Mouse (Mus musculus): Measurements from ENCODE around the gene Hspa12a. TPM values are rescaled to one million over a fixed set of nuclear protein-coding genes. Genes with fewer than 3 reads are reported as not detected.
A peak's percentile ranks its signal among the peaks of the same experiment; 100 is the strongest.

The Hspa12a gene
- polyA plus RNA-seq, 1 experiment from 2014 or later, result 5.6 TPM

DNA sequence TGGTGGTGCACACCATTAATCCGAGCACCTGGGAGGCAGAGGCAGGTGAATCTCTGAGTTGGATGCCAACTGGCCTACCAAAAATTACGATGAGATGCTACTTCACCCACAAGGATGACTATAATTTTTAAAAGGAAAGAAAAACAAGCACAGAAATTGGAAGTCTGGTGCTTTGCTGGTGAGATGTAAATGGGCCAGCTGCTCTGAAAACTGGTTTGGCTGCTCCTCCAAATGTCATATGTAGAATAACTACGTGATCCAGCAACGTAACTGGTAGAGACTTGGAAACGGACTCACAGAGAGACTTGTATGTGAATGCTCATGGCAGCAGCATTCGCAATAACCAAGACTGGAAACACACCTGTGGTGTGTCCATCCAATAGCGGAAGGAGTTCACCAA is 113.3 kb downstream of the Hspa12a start:
- no peak overlapping the region for H3K27ac ChIP-seq
- no peak overlapping the region for H3K4me2 ChIP-seq (replicated peaks)
- H3K9ac ChIP-seq, result no peak overlapping the region
- ATAC-seq, result no peak
- 86% methylated on average over 7 of the region's 7 CpGs for WGBS
- H3K27me3 ChIP-seq (replicated peaks), result no peaks in the 10 kb centered on the region
- H3K4me1 ChIP-seq (replicated peaks), result no peaks in the 10 kb centered on the region
- no peaks in the 10 kb centered on the region for H3K36me3 ChIP-seq
- H3K9me3 ChIP-seq, result no peaks in the 10 kb centered on the region
- no peak overlapping the region for H3K4me3 ChIP-seq (replicated peaks)

DNA sequence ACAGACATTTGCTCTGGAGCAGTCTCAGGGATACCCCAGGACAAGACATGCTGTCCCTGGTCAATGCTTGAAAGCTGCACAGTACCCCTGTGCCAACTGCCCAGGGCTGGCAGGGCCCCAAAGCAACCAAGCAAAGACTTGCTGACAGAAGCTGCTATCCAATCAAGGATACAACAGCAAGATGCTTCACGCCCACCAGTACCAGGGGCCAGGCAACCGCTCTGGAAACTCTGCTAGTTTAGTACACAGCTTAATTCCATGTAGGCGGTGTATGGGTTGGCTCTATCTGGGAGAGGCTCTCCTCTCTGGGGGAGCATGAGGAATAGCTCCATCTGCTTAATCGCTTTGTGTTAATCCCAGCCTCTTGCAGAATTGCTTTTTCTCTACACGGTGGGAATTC is 113.9 kb downstream of the Hspa12a start:
- Histone ChIP-seq H3K27ac (no peak overlapping the region), H3K4me2 (replicated peaks) (no peak overlapping the region), H3K36me3 (no peaks in the 10 kb centered on the region), H3K27me3 (replicated peaks) (no peaks in the 10 kb centered on the region), H3K4me1 (replicated peaks) (no peaks in the 10 kb centered on the region), H3K9me3 (no peaks in the 10 kb centered on the region), H3K4me3 (replicated peaks) (no peak overlapping the region), H3K9ac (no peak overlapping the region)
- 79% methylated on average over 5 of the region's 5 CpGs for WGBS
- no peak for ATAC-seq

DNA sequence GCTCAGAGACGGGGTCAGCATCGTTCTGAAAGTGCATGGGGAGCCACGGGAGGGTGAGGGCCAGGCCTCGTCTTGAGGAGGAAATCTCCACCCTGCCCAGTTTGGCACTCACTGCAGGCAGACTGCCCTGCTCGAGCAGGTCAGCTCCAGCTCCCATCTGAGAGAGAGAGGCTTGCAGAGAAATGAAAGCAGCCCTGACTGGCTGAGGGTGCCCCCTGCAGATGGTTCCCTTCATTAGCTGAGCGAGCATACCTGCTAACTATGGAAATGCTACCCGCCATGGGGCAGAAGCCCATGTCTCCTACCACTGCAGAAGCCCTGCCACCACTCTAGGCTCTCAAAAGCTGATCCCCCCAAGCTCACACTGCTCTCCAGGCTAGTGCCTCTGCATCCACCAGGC is 115.8 kb downstream of the Hspa12a start:
- Histone ChIP-seq H3K4me3 (replicated peaks) (no peak overlapping the region), H3K27me3 (replicated peaks) (no peaks in the 10 kb centered on the region), H3K9me3 (no peaks in the 10 kb centered on the region), H3K4me2 (replicated peaks) (no peak overlapping the region), H3K4me1 (replicated peaks) (0 out of 2 replicates have a peak, but pooled peaks cover 4% of the 10 kb centered on the region), H3K9ac (no peak overlapping the region), H3K36me3 (no peaks in the 10 kb centered on the region), H3K27ac (no peak overlapping the region)
- ATAC-seq, result no peak
- WGBS, result 67% methylated on average over 7 of the region's 7 CpGs

DNA sequence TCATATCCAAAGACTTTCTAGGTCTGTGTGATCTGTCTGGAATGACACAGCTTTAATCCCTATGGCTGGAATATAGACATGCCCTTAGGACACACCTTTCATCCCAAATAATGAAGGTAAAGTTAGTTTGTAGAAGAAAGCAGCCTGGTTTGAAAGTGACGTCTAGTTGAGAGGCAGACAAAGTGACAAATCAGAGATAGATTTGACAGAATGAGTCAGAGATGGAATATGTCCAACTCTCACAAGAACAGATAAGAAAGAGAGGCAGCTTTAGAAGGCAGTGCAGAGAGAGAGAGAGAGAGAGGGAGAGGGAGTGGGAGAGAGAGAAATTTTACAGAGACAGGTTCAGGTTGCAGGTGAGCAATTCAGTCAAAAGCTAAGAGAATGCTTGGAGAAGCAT is 119.1 kb downstream of the Hspa12a start:
- H3K4me1 ChIP-seq (replicated peaks), result 0 out of 2 replicates have a peak, but pooled peaks cover 4% of the 10 kb centered on the region
- no peaks in the 10 kb centered on the region for H3K27me3 ChIP-seq (replicated peaks)
- no peaks in the 10 kb centered on the region for H3K36me3 ChIP-seq
- no peak overlapping the region for H3K9ac ChIP-seq
- WGBS, result 75% methylated on average over 1 of the region's 1 CpGs
- no peaks in the 10 kb centered on the region for H3K9me3 ChIP-seq
- no peak overlapping the region for H3K4me2 ChIP-seq (replicated peaks)
- H3K4me3 ChIP-seq (replicated peaks), result no peak overlapping the region
- no peak for ATAC-seq
- no peak overlapping the region for H3K27ac ChIP-seq

DNA sequence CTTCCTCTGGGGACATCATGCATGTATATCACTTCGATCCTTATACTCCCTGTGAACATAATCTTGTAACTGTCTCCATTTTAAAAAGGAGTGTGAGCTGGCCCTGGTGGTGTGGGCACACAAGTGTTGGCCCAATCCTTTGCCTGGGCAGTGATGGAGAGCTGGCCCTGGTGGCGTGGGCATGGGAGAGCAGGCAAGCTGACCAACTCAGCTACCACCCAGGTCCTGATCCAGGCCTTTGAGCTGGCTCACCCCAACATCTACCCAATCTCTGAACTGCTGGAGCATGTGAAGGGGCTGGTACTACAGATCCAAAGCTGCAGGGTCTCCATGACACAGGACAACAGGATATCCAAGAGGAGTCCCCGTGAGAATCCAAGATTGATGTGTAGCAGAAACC is 120.2 kb downstream of the Hspa12a start:
- Histone ChIP-seq H3K27ac (no peak overlapping the region), H3K4me1 (replicated peaks) (0 out of 2 replicates have a peak, but pooled peaks cover 4% of the 10 kb centered on the region), H3K4me3 (replicated peaks) (no peak overlapping the region), H3K4me2 (replicated peaks) (no peak overlapping the region), H3K27me3 (replicated peaks) (no peaks in the 10 kb centered on the region), H3K36me3 (no peaks in the 10 kb centered on the region), H3K9me3 (no peaks in the 10 kb centered on the region), H3K9ac (no peak overlapping the region)
- 81% methylated on average over 3 of the region's 3 CpGs for WGBS
- no peak for ATAC-seq

DNA sequence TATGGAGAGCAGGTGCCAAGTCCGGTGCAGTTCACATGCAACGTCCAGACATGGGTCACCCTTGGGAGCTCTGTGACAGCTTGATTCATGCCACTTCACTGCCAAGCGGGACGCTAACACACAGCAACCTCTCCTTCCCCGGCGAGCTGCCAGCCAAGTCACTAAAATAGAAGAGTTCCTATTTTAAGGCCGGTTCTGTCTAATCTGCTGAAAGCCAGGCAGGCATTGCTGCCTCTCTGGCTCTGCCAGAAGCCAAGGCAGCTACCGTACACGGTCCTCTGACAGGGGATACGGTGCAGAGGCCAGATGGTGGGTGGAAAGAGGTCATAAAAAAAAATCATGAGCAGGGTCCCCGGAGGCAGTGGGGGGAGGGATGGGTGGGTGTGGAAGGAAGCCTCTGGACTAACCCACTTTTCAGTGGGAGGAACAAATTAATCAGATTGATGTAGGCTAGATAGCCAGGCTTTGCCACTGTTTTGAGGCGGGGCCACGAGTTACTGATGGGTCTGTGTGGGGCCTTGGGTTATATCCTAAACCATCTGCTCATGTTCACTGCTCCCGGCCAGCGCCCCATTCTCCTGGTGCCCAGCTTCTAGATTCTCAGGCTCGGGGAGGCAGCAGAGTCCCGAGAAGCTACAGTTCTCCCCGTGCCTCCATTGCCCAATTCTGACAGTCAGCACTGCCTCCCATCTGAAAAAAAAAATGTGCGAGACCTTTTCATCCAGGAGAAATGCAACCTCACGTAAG is 120.8 kb downstream of the Hspa12a start:
- WGBS, result 64% methylated on average over 20 of the region's 20 CpGs
- ATAC-seq, result no peak
- Histone ChIP-seq H3K27ac (no peak overlapping the region), H3K9me3 (no peaks in the 10 kb centered on the region), H3K4me3 (replicated peaks) (no peak overlapping the region), H3K4me2 (replicated peaks) (no peak overlapping the region), H3K27me3 (replicated peaks) (no peaks in the 10 kb centered on the region), H3K36me3 (no peaks in the 10 kb centered on the region), H3K4me1 (replicated peaks) (0 out of 2 replicates have a peak, but pooled peaks cover 4% of the 10 kb centered on the region), H3K9ac (no peak overlapping the region)

DNA sequence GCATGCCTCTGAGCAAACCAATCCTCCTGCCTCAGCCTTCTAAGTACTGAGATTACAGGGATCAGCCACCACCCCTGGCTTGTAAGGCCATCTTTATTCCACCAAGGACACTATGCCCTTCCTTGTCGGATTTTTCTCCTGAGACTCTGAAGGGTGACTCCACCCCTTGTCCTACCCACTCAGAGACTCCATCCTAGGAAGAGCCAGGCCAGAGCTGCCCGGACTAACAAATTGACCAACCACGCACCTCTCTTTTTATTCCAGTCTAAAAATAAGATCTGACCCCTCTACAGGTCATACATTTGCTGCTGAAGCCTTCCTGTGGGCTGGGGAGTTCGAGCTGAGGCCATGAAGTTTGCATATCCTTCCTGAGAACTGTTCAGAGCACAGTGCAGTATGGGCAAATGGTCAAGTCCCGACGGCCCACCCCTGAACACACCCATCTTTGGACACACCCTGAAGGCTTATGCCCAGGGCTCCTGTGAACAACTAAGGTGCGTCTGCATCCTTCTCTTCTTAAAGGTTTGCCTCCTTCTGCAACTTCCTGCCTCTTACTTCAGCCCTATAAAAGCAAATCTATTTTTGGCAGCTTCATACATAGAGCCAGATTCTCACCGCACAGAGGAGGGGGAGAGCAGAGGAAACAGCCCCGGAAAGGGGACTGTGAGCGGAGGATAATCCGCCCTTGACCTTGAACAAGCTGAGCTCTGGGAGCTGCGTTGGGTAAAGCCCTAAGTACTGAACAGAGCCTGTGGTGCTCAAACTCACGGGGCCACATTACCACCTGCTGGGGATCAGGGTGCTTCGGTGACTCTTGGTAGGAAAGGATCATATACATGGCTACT is 124.7 kb downstream of the Hspa12a start:
- no peaks in the 10 kb centered on the region for H3K36me3 ChIP-seq
- H3K4me3 ChIP-seq (replicated peaks), result no peak overlapping the region
- H3K9me3 ChIP-seq, result no peaks in the 10 kb centered on the region
- H3K9ac ChIP-seq, result no peak overlapping the region
- 70% methylated on average over 14 of the region's 14 CpGs for WGBS
- ATAC-seq, result no peak
- H3K27ac ChIP-seq, result no peak overlapping the region
- H3K4me1 ChIP-seq (replicated peaks), result 0 out of 2 replicates have a peak, but pooled peaks cover 7% of the 10 kb centered on the region
- H3K27me3 ChIP-seq (replicated peaks), result no peaks in the 10 kb centered on the region
- no peak overlapping the region for H3K4me2 ChIP-seq (replicated peaks)

DNA sequence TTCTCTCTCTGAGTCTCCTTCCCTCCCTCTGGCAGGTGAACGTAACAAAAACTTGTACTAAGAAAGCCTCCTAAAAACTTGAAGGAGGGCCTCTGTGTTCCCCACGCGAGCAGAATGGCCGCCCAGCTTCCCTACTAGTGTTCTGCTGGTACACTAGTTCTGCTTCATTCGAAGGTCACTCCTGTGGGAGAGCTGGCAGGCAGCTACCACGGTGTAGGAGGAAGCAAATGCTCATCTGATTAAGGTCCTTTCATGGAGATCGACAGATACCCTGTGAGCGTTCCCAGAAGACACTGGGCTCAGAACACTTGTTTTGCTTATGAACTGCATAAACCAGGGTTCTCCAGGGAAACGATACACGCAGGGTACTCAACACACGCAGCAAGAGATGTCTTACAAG is 126.1 kb downstream of the Hspa12a start:
- ATAC-seq, result no peak
- WGBS, result 86% methylated on average over 11 of the region's 11 CpGs

DNA sequence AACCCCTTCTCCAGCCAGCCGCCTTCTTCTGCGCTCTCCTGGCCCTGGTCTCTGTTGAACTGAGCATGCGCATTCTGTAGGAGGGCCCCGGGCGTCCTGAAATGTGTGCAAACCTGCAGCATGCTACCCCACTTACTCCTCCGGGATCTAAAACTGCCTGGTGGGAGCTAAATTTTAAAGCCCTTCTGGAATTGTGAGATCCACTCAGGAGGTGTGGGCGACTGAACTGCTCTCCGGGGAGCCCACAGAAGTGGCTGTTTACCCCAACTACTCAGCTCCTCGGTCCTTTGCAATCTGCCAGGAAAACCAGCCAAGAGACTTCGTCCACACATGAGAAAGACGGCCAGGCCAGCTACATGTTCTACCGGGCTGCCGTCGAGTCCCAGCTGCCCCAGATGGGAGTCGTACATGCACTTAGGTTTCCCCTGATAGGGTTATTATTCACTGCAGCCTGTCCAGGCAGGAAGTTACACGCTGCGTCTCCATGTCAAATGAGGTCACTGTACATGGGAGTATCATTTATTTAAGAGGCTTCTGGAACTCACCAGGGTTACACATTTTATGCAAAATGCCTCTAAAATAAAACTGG is 126.9 kb downstream of the Hspa12a start:
- H3K9me3 ChIP-seq, result no peaks in the 10 kb centered on the region
- WGBS, result 50% methylated on average over 17 of the region's 17 CpGs
- no peak overlapping the region for H3K9ac ChIP-seq
- no peak overlapping the region for H3K4me3 ChIP-seq (replicated peaks)
- ATAC-seq, result no peak
- H3K4me2 ChIP-seq (replicated peaks), result no peak overlapping the region
- peak overlapping the region; percentile 45; the same call in 1 of the 2 replicates for H3K27ac ChIP-seq
- H3K27me3 ChIP-seq (replicated peaks), result no peaks in the 10 kb centered on the region
- no peaks in the 10 kb centered on the region for H3K36me3 ChIP-seq
- 0 out of 2 replicates have a peak, but pooled peaks cover 3% of the 10 kb centered on the region for H3K4me1 ChIP-seq (replicated peaks)

More for the DNA sequence above, 126.1 kb downstream of the Hspa12a start:
- Histone ChIP-seq H3K4me2 (replicated peaks) (no peak overlapping the region), H3K4me1 (replicated peaks) (0 out of 2 replicates have a peak, but pooled peaks cover 3% of the 10 kb centered on the region), H3K27ac (peak overlapping the region; percentile 19; the same call in 1 of the 2 replicates), H3K36me3 (no peaks in the 10 kb centered on the region), H3K9me3 (no peaks in the 10 kb centered on the region), H3K4me3 (replicated peaks) (no peak overlapping the region), H3K9ac (no peak overlapping the region), H3K27me3 (replicated peaks) (no peaks in the 10 kb centered on the region)

DNA sequence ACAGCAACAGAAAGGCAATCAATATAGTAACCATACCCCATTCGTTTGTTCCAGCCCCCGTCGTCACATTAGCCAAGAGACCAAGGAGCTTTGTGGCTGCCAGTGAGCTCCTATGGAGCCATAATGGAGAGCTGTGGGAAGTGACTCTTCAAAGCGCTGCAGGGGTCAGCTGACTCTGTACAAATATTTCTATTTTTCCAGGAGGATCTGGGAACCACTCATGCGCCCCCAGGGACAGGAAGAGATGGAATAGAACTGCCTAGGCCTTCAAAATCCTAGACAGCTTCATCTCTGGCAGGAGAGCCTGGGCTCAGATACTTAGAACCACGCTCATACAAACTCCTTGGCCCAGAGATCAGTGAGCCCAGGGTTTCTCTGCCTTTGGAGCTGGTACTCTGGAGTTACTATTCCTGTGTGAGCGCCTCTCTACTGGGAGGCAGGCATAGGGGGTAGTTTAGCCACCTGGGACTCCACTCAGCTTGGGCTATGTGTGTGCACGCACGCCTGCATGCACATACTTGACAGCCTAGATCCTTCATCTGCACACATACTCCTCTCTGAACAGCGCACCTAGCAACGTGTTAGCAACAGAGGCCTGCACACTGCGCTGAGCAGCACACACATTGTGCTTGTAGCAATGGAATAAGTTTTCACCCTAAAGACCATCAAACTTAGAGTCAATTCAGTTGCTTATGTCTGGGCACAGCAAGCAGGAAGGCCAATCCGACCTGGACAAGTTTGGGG is 128.1 kb downstream of the Hspa12a start:
- Histone ChIP-seq H3K27me3 (replicated peaks) (no peaks in the 10 kb centered on the region), H3K27ac (no peak overlapping the region), H3K9ac (no peak overlapping the region), H3K36me3 (no peaks in the 10 kb centered on the region), H3K4me2 (replicated peaks) (no peak overlapping the region), H3K4me3 (replicated peaks) (no peak overlapping the region), H3K9me3 (no peaks in the 10 kb centered on the region), H3K4me1 (replicated peaks) (0 out of 2 replicates have a peak, but pooled peaks cover 3% of the 10 kb centered on the region)
- ATAC-seq, result no peak
- WGBS, result 85% methylated on average over 13 of the region's 13 CpGs

DNA sequence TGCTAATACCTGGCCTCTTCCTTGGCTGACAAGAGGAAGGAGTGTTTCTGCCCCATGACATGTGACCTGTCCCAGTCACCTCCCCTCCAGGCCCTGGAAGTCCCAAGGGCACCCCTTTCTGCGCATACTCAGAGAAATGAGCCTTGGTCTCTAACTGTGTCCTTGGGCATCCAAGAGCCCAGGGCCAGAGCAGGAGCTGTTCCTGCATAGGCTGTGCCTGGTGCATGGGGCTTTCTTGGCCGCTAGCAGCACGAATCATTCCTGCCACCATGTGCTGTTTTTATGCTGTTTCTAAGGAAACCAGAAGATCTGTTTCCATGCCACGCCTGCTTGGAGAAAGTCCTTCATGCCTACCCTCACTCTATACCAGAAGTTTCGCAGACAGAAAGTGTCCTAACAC is 132.9 kb downstream of the Hspa12a start:
- Histone ChIP-seq H3K36me3 (no peaks in the 10 kb centered on the region), H3K9ac (no peak overlapping the region), H3K4me1 (replicated peaks) (no peaks in the 10 kb centered on the region), H3K4me3 (replicated peaks) (no peak overlapping the region), H3K9me3 (no peaks in the 10 kb centered on the region), H3K27me3 (replicated peaks) (no peaks in the 10 kb centered on the region), H3K27ac (no peak overlapping the region), H3K4me2 (replicated peaks) (no peak overlapping the region)
- ATAC-seq, result no peak
- WGBS, result 74% methylated on average over 5 of the region's 5 CpGs

DNA sequence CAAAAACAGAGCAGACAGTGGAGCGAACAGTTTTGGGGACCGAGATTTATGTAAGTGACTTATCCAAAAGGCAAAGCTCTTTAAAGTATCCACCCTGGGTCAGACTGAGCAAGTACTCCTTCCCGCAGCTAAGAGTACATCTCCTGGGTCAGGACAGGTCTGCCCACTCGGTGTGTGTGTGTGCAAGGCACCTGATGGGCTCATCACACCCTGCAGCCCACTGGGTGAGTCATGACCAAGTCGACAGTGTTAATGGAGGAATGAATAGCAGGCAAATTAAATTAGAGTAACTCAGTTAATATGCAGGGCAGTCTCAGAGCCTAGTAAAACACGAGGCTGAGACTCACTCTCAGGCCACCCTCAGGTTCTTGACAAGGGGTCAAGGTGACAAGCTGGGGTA is 134.6 kb downstream of the Hspa12a start:
- no peaks in the 10 kb centered on the region for H3K9me3 ChIP-seq
- H3K4me1 ChIP-seq (replicated peaks), result no peaks in the 10 kb centered on the region
- H3K27ac ChIP-seq, result no peak overlapping the region
- H3K4me3 ChIP-seq (replicated peaks), result no peak overlapping the region
- no peaks in the 10 kb centered on the region for H3K36me3 ChIP-seq
- no peak overlapping the region for H3K4me2 ChIP-seq (replicated peaks)
- ATAC-seq, result no peak
- WGBS, result 77% methylated on average over 6 of the region's 6 CpGs
- no peaks in the 10 kb centered on the region for H3K27me3 ChIP-seq (replicated peaks)
- H3K9ac ChIP-seq, result no peak overlapping the region

Data from intestine, embryonic 15.5 days (tissue).